Mouse (Mus musculus) v-Abl transformed pro-B cells (cell line): ENCODE results near the gene Krtap3-1.
"Not testable (repeated sequence)": the region's sequence is repeated elsewhere in the genome, so short reads cannot be mapped to it uniquely, and the experiment has no call there.

Experiments
- in situ Hi-C, 2 experiments: fragments of 400-800 bp; cut with MboI; formaldehyde crosslinking; loops; one replicate each; pipeline ENCODE4 v1.15.1; 2025; ENCODE audit not compliant: unreplicated experiment in 2 of 2

The Krtap3-1 gene

DNA sequence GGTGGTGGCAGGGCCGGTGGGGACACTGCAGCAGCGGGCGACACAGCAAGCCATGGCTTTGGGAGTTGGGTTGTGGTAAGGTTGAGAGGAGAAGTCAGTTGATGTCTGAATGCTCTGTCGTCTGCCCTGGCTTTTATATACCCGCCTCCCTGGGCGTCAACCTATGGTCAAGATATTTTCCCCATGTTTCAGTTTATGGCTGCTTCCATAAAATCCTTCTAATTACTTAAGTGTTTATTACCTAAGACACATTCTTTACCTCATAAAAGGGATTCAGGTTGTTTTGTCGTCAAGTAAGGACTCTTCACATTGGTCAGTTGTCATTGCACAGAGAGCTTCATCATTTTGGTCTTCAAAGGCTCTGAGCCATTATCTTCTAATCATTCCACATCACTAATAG, at the start of gene Krtap3-1:
Krtap3-1 (minus strand) TSS at position 101 of the 400 bp plus-strand sequence.
- in situ Hi-C loops: no loop called here

DNA sequence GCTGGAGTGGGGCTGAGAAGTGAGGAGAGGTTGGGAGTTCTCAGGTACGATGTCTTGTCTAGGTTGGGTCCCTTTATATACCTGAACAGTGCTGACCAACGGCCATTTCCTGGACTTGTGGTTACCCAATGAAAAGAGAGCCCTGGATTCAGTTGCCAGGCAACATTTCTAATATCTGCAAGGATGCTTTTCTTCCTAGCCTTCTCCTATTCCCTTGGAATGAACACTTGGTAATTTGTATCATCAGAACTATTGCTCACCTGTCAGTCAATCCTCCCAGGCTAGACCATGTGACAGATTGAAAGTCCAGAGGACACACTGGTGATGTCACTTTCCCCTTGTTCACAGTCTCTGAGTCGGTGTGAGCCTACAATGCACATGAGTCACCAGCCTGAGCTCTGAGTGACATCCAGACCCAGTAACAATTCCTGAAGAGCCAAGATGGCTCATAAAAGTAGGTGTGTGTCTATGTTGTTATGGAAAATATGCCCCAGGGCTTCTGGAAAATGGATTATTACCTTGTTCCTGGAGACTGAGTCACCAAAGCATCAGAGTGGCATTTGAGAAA, 48.5 kb upstream of the Krtap3-1 start, which contains the start of gene Krtap2-4:
Krtap2-4 (minus strand) TSS at position 51 of the 568 bp plus-strand sequence.
- in situ Hi-C loops: no loop called here

DNA sequence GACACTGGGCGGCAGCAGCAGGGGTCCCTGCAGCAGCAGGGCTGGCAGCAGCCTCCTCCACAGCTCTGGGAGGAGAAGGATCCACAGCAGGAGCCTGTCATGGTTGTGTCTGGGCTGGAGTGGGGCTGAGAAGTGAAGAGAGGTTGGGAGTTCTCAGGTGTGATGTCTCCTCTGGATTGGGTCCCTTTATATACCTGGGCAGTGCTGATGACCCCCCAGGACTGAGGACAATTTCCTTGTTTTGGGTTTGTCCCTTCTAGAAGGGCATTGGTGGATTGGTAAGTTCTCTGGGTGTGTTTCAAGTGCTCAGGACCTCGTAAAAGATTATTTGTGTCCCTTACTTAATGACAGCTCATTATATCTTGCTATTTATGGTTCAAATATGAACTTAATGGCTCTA, 43.7 kb upstream of the Krtap3-1 start, which contains the start of gene Gm11937:
Gm11937 (minus strand) TSS at position 101 of the 400 bp plus-strand sequence.
- in situ Hi-C loops: not testable (repeated sequence)

DNA sequence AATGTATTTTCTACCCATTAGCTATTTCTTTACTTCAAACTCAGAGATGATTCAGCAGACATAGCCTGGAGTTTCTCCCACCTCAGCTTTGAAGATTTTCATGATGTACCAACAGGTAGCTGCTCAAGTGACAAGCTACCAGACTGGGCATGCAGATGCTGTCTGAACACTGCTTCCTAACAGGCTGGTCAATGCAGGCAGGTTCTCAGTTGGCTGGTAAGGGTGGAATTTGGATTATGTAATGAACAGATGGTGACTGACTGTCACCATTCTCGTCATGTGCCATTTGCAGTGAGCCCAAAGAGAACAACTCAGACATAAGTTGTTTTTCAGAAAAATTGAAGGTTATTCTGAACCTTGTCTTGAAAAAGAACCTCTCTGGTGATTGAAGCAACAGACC, 42.7 kb upstream of the Krtap3-1 start:
- in situ Hi-C loops: no loop called here

DNA sequence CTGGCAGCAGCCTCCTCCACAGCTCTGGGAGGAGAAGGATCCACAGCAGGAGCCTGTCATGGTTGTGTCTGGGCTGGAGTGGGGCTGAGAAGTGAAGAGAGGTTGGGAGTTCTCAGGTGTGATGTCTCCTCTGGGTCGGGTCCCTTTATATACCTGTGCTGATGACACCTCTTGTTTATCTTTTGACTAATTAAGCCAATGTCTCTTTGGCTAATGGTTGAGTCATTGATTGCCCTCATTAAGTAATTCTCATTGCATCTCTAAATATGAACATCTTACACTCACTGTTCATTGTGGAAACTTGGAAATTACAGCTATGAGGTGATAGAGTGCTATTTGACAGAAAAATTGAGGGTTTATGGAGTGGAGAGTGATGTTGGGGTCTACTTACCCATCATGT, 36.8 kb upstream of the Krtap3-1 start, which contains the start of gene Gm11938:
Gm11938 (minus strand) TSS at position 101 of the 400 bp plus-strand sequence.
- in situ Hi-C loops: not testable (repeated sequence)

DNA sequence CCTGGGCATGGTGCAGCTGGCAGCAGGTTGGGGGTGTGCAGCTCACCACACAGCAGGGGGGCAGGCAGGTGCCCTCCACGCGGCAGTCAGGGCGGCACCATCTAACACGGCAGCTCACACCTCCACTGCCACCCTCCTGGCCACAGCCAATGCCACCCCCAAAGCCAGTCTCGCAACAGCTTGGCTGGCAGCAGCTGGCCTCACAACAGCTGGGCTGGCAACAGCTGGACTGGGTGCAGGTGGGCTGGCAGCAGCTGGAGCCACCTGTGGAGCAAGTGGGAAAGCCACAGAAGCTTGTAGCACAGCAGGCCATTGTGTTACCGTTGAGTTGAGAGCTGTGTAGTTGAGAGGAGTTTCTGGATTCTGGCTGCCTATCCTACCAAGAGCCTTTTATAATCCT, 31.3 kb upstream of the Krtap3-1 start, which contains the start of gene Krtap9-3:
Krtap9-3 (minus strand) TSS at position 364 of the 400 bp plus-strand sequence.
- in situ Hi-C loops: not testable (repeated sequence)

DNA sequence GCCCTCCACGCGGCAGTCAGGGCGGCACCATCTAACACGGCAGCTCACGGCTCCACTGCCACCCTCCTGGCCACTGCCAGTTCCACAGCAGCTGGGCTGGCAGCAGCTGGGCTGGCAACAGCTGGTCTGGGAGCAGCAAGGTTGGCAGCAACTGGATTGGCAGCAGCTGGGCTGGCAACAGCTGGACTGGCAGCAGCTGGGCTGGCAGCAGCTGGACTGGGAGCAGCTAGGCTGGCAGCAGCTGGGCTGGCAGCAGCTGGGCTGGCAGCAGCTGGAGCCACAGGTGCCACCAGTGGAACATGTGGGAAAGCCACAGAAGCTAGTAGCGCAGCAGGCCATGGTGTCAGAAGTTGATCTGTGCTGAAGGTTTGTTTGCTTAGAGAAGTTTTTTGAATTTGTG, 24.6 kb upstream of the Krtap3-1 start, which contains the start of gene Krtap1-3:
Krtap1-3 (minus strand) TSS at position 359 of the 400 bp plus-strand sequence.
- in situ Hi-C loops: no loop called here

DNA sequence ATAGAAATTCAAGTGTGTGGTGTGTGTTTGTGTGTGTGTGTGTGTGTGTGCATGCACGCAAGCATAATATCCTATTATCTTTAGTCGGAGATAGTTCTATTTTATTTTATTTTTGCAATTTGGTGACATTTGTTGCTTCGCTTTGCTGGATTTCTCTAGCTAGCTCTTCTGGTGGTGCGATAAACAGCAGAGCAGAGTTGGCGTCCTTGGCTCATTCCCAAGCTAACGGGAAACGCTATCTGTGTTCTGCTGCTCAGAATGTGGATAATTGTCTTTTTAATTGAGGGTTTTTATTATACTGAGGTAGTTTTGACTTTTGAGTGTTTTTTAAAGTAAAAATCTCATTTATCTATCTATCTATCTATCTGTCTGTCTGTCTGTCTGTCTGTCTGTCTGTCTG, 18.7 kb upstream of the Krtap3-1 start:
- in situ Hi-C loops: no loop called here

DNA sequence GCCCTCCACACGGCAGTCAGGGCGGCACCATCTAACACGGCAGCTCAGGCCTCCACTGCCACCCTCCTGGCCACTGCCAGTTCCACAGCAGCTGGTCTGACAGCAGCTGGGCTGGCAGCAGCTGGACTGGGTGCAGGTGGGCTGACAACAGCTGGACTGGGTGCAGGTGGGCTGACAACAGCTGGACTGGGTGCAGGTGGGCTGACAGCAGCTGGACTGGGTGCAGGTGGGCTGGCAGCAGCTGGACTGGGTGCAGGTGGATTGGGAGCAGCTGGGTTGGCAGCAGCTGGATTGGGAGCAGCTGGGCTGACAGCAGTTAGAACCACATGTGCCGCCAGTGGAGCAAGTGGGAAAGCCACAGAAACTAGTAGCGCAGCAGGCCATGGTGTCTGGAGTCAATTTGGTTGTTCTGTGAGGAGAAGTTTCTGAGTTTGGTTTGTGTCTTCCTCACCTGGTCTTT, 16.8 kb upstream of the Krtap3-1 start, which contains the start of gene Krtap1-4:
Krtap1-4 (minus strand) TSS at position 410 of the 460 bp plus-strand sequence.
- in situ Hi-C loops: no loop called here

DNA sequence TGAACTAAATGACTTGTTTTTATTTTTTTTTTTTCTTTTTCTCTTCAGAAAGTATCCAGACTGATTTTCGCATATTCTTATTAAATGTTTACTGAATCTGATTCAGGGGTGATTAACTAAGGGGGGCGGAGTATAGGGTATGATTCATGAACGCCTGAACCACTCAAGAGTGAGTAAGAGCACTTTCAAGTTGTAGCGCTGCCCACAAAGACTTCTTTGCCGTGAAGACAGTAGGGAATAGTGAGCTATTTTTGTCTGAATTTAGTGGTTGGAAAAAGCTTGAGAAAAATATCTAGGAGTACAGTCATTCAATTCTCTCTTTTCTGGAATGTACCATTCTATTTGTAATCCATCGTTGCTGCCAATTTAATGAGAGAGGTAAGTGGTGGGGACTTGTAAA, 15.1 kb upstream of the Krtap3-1 start:
- in situ Hi-C loops: no loop called here

DNA sequence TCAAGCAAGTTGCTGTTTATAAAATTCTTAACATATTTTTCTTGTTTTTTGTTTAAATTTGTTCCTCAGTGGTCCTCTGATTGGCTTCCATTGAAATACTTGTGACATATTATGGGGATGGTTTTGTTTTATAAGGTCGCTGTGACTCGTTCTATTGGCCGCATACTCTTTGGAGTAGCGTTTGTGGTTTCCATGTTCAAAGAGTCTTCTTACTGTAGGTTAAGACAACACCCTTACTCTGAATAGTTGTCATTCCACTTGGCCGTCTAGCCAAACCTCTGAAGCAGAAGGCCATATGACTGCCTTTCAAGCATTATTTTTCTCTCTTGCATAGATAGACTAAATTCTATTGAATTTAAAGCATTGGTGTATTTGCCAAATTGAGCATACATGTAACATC, 14.6 kb upstream of the Krtap3-1 start:
- in situ Hi-C loops: no loop called here

DNA sequence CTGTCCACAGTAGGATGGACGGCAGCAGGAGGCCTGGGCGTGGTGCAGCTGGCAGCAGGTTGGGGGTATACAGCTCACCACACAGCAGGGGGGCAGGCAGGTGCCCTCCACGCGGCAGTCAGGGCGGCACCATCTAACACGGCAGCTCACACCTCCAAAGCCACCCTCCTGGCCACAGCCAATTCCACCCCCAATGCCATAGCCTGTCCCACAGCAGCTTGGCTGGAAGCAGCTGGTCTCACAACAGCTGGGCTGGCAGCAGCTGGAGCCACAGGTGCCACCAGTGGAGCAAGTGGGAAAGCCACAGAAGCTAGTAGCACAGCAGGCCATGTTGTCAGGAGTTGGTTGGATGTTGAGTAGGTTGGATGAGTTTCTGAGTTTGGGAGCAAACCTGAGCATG, 14.2 kb upstream of the Krtap3-1 start, which contains the start of gene Krtap1-5:
Krtap1-5 (minus strand) TSS at position 381 of the 400 bp plus-strand sequence.
- in situ Hi-C loops: no loop called here

DNA sequence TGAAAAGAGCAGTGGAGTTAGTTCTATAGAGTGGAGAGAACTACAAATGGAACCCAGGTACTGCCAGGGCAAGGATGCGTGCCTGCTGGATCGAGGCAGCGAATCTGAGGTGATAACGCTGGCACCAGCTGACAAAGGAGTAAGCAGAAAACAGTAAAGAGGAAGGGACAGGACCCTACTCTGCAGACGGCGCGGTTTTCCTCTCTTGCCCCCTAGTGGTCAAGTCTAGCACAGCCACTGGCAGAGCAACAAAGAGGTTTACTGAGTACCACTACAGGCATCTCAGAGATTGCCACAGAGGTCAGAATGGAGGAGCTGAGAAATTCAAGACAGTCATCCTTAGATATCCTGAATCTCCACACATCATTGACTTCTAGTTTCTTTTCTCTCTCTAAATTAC, 7.7 kb upstream of the Krtap3-1 start:
- in situ Hi-C loops: no loop called here

DNA sequence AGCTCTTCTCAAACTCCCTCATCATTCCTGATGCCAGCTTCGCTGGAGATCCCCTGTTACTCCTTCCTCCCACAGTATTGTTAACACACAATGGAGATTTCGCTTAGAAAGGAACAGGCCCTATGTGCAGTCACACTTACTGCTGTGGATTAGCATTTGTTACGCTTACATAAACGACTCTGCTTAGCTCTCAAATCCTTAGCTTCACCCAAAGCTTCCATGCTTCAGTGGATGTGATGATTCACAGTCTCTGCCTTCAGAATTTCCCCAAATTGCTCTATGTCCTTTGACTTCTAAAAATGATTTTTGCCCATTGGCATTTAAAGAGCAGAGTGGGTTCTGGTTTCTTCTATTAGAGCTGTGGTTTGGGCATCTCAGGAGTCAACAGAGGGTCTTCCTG, 6.7 kb upstream of the Krtap3-1 start:
- in situ Hi-C loops: no loop called here

DNA sequence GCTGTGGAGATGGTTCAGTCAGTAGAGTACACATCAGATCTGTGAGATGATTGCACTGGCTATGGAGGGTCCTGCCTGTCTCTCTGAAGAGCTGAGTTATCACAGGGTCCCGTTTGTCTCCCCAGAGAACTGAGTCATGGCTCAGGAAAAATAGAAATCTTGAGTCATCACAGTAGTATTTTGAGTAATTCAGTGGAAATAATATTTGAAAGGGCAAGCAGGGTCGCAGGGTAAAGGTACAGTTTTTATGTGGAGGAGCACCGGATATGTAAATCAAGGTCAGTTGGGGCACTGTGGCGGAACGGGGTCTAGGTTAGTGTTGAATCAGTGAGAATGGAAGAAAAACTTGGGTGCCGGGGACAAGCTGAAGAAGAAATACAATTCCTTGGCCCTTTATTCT, 3.9 kb downstream of the Krtap3-1 start:
- in situ Hi-C loops: no loop called here

DNA sequence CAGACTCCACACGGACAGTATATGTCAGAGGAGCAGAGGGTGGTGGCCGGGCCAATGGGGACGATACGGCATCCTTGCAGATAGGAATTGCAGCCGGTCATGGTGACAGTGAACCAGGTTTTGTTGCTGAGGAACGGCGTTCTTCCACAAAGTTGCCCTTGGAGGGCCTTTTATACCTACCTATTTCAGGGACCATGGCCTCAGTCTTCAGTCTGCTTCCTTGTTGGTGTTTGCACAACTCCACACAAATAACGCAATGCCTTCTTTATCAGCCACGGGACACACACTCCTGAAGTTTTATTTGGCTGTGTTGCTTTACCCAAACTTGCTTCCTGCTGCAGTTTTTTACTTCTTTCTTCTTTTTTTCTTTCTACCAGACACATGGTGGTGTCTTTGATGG, 7.1 kb downstream of the Krtap3-1 start, which contains the start of gene Gm11939:
Gm11939 (minus strand) TSS at position 101 of the 400 bp plus-strand sequence.
- in situ Hi-C loops: no loop called here

DNA sequence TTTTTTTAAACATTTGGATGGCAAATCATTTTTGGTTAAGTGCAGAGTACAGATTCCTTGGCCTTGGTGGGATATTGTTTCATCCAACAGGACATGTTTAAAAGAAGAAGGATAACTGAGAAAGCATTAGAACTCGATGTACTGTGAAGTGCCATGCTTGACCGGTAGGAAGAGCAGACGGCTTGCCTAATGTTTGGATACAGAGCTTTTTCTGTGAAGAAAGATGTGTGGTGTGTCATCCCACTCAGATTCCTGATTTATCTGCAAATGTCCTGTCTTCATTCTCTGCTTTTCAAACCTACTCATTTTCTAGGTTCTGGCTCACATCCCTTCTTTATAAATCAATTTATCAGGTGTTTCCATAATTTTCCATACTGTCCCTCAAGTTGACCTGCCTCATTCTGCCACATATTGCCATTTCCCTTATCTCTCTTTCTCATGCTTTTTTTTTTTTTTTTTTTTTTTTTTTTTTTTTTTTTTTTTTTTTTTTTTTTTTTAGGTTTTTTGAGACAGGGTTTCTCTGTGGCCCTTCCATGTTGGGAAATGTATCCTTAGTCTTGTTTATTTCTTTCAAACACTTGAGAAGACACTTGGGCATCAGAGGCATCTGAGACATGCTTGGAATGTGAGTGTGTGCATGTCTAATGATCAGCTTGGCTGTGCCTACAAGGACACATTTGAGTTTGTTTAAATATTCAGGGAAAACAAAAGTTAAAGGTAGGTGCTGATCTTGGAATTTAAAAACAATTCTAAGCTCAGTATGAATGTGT, 8.3 kb downstream of the Krtap3-1 start:
- in situ Hi-C loops: no loop called here

DNA sequence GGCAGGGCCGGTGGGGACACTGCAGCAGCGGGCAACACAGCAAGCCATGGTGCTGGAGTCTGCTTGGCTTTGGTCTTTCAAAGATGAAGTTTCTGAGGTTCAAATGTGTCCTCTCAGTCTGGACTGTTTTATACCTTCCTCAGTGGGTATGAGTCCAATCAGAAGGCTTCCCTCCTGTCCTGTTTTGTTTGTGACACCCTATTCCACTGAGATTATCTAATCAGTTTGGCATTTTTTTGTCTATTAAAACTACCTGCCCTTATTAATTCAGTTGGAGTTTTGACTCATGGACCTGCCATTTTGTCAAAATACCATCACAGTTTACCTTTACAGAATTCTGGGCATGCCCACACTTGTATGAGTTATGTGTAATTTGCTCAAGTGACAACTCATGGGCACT, 9.7 kb downstream of the Krtap3-1 start, which contains the start of gene Krtap3-2:
Krtap3-2 (minus strand) TSS at position 101 of the 400 bp plus-strand sequence.
- in situ Hi-C loops: no loop called here

DNA sequence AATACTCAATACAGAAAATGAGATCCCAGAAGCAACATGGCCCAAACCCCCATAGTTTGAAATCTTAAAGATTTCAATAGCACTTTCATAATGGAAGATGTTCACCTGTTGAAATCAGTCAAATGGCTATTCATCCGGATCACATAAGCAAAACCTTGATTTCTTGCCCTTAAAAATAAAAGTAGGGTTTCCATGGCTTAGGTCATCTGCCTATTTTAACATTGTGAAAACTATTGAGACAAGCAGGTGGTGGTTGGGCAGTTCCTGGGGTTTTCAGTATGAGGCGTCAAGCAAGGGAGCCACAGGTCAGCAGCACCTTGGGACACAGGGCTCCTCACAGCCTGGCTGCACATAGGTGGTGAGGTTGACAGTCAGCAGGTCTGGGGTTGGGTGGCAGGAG, 10.2 kb downstream of the Krtap3-1 start:
- in situ Hi-C loops: no loop called here

DNA sequence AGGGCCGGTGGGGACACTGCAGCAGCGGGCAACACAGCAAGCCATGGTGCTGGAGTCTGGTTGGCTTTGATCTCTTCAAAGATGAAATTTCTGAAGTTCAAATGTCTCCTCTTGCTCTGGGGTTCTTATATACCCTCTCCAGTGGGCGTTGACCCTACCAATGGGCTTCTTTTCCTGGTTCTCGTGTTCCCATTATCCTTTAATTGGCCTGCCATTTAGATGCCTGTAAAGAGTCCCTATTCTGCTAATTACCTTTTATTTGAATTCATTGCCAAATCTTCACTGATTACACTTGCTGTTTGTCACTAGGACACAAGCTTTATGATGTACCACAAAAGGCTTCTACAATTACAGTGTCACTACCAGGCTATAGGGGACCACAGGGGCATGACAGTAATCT, 15.7 kb downstream of the Krtap3-1 start, which contains the start of gene Krtap3-3:
Krtap3-3 (minus strand) TSS at position 101 of the 400 bp plus-strand sequence.
- in situ Hi-C loops: no loop called here

DNA sequence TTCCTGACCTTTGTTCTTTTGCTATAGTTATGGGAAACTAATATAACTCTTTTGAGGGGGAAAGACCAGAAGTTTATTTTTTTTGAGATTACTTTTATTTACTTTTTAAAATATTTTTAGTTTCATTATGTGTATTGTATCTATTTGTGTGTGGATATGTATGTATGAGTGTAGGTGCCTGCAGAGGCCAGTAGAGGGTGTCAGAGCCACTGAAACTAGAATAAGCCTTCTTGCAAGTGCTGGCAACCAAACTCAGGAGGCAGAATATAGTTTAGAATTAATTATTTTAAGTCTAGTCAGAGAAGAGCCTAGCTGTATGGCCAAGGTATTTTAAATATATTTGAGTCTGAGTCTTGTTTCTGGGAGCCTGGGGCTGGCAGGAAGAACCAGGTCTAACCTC, 18.5 kb downstream of the Krtap3-1 start:
- in situ Hi-C loops: no loop called here
